Mouse (Mus musculus) G1E-ER4 (cell line): ENCODE results near the gene Mthfsd. TPM values are rescaled to one million over a fixed set of nuclear protein-coding genes. Genes with fewer than 3 reads are reported as not detected.

Experiments used
- GATA1 ChIP-seq: IDR thresholded peaks from one replicate; pipeline ENCODE4 v1.8.0; 2012; ENCODE audit warnings: low read length, inconsistent platforms
- polyA plus RNA-seq: library from polyadenylated mRNA; stranded (reverse); fragments of >175 nt; gene quantifications from 2 replicates; pipeline ENCODE4 v1.2.3, GENCODE M21; 2012

Gene Mthfsd
- polyA plus RNA-seq, 1 experiment: 72.0 TPM

DNA sequence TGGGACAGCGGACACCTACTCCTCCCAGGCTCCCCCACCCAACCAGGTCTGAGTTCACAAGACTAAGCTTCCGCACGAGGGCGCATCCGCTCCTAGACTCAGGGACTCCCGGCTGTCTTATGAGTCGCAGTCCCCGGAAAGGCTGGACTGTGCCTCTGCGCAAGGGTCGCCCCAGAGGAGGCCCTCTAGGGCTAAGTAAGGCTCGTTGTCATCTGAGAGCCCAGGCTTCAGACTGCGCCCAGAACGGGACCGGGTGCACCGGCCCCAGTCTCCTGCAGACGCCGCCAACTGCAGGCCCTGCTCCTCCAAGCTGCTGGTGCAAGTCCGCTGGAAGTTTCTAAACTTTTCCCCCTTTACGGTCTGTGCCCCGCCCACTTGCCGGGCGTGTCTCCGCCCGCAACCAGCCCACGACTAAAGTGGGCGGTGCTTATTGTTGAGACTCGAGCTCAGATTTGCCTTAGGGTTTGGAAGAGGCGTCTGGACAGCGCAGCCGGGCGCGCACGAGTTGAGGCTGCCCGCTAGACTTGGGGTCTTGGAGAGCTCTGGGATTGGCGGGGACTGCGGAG is 17.2 kb upstream of the Mthfsd start:
- no peak for TF ChIP-seq GATA1

DNA sequence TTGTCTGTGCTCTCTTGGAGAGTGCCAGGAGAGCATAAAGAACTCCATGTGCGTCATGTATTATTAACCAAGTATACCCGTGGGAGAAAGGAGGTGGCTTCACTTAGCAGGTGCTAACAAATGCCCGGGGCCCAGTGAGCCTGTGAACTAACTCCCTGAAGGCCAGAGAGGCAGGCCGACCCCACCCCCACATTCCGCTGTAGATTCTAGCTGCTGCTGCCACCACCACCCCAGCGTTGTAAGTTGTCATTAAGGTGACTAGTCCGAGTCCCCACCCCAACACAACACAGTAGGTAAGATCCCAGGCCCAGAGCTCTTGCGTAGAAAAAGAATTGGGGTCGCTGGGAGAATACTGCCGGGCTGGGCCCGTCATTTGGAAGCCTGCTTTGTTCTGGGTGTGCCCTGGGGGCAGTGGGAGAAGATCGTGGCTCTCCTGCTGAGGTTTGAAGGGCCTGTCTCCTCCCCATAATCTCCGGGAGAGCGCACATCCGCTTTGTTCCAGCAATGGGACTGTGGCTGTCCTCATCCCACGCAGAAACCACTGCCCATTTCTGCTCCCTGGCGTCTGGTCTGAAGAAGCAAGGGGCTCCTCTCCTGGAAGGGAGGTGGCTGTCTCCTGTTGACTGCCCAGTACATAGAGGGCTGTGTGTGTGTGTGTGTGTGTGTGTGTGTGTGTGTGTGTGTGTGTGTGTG is 16.5 kb upstream of the Mthfsd start:
- no peak for TF ChIP-seq GATA1

DNA sequence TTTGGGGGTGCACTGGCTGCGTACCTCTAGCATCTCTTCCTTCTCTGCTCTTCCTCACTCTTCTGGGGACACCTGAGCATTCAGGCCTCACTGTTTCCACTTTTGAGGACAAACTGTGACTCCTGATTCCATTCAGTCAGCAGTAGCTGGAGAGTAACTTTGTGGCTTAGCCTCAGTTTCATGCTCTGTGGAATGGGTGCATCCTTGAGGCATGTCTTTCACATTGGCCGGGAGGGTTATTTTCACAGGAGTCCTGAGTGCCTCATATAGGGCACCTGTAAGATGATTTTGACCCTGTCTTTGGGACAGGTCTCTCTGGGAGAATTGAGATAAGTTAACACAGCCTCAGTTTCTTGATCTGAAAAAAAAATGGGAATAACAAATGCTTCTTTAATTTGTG is 14.9 kb upstream of the Mthfsd start:
- TF ChIP-seq GATA1: no peak

DNA sequence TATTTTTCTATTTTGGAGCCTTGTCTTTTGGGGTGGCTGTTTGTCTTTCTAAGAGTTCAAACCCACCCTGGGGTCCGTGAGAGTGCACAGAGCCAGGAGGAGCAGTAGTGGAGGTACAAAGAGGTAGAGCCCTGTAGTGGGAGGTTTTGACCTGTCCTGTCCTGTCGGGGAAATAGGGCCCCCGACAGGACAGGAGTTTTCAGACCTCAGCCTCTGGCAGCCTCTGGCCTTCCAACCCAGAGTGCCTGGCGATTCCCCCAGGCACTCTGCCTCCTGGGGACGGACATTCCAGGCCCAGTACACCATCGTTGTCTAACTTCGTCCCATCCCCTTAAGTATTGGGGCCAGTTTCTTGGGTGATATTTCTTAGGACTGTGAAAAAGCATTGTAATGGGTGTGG is 14.2 kb upstream of the Mthfsd start:
- no peak for TF ChIP-seq GATA1

DNA sequence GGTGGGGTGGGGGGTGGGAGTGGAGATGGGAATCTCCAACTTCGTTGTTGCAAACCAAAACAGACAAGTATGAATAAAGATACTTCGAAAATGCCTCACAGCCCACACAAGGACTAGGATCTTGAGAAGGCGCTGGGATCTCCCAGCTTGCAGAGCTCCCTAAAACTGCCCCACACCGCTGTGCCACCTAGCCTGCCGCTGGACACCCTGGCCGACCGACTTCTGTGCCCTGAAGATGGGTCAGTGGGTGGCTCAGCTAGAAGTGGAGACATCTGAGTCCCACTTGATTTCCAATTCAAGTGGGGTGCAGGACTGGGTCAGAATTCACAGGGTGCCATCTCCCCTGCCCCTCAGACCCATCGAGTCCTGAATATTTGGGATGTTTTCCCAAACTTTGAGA is 13.5 kb upstream of the Mthfsd start:
- no peak for TF ChIP-seq GATA1

DNA sequence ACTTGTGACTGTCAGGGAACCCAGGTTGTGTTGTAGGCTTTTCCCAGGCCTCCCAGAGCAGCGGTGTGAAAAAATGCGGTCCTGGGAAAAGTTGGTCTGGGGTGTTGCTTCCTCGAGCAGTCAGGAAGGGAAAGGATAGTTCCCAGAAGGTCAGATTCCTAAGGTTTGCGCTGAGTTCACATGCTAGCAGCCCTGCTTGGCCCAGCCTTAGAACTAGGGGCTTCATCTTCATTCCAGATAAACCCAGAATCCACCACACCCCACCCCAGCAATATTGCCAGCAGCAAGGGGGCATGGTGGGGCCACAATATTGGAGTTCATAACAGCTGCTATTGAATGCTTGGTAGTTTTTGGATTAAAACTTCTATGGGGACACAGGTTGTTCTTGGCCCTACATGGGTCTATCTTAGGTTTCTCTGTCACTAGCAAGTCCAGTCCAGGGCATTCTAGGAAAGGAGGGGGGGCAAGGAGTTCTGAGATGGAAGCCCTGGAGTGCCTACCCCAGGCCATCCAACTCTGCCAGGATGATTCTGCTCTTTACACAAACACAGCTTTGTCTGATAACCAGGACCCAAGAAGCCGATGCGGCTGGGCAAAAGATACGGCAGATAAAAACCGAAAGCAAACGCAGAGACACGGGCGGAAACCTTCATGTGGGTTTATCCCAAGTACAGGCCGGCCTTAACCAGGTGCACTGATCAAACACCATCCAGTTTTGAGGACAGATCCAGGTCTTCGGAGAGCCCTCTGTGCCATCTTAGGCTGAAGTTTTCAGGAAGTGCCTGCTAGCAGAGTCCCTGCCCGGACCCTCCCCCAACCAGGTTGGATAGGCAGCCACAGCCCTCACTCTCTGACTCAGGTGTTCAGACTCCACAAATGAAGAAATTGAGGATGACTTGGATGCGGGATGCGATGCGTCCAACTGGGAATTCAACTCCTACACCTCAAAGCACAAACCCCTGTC is 12.5 kb upstream of the Mthfsd start:
- TF ChIP-seq GATA1: no peak

DNA sequence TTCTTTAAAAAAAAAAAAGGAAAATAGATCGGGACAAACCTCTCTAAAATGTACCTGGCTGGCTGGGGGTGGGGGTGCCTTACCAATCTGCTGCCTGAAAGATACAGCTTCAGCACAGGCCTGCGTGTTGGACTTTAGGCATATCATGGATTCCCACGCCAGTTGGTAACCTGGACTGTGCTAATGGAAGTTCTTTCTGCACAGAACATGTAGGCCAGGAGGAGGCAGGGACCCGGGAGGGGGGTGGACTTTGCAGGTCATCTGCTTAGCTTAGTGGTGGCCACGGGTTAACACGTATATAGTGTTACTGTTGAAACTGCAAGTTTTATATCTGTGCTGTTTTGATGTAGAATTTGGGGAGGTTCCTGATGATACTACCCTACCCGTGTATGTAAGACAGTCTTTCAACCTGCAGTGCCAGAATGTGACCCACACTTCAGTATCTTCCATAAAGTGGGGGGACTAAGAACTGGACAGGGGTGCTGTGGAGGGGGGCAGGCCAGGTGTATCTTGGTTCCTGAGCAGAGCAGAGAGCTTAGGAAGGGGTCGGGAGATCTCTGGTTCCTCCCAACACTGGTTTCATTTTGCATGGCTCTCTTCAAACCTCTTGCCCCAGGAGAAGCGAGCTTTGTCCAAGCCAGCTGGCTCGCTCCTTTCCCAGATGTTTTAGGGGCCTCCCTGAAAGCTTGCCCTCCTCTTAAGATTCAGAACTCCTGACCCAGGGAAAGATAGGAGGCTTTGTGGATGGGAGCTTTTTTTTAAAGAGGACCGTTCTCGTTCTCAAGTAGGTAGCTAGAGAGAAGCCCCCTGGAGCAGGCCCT is 11.7 kb upstream of the Mthfsd start:
- no peak for TF ChIP-seq GATA1

DNA sequence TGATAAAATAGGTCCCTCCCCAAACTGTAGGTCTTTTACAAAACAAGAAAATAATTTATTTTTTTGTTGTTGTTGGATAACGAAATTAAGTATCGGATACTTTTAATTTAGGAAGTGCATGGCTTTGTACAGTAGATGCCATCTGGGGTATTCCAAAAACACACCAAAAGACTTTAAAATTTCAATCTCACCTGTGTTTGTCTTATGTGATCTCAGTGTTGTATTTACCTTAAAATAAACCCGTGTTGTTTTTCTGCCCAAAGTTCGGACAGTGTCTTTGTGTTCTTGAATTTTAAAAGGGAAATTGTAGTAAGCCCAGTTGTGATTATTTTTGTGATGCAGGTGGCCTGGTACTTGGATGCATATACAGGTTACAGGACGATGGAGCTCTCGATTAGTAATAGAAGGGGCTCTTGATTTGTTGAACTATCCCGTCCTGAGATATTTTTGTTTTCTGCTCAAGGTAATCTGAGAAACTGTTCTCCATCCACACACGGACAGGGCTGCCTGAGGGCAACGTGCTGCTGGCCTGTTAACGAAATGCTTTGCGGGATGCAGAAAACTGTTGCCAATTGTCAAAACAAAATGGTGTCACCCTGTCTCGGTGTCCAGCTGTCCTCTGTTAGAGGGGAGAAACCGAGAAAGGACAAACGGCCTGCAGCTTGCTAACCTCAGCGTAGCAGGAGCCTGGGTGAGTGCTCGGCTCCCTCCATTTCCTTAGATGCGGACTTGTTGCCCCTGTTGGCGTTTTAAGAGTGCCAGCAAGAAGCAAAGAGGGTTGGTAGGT is 10.6 kb upstream of the Mthfsd start:
- TF ChIP-seq GATA1: no peak

DNA sequence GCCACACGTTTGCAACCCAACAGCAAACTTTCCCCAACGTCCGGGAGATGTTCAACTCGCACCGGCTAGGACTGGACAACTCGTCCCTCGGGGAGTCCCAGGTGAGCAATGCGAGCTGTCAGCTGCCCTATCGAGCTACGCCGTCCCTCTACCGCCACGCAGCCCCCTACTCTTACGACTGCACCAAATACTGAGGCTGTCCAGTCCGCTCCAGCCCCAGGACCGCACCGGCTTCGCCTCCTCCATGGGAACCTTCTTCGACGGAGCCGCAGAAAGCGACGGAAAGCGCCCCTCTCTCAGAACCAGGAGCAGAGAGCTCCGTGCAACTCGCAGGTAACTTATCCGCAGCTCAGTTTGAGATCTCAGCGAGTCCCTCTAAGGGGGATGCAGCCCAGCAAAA is 9.7 kb upstream of the Mthfsd start:
- no peak for TF ChIP-seq GATA1

DNA sequence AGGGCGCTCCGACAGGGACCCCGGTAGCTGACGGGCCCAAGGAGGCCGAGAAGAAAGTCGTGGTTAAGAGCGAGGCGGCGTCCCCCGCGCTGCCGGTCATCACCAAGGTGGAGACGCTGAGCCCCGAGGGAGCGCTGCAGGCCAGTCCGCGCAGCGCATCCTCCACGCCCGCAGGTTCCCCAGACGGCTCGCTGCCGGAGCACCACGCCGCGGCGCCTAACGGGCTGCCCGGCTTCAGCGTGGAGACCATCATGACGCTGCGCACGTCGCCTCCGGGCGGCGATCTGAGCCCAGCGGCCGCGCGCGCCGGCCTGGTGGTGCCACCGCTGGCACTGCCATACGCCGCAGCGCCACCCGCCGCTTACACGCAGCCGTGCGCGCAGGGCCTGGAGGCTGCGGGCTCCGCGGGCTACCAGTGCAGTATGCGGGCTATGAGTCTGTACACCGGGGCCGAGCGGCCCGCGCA is 9.0 kb upstream of the Mthfsd start:
- TF ChIP-seq GATA1: no peak

DNA sequence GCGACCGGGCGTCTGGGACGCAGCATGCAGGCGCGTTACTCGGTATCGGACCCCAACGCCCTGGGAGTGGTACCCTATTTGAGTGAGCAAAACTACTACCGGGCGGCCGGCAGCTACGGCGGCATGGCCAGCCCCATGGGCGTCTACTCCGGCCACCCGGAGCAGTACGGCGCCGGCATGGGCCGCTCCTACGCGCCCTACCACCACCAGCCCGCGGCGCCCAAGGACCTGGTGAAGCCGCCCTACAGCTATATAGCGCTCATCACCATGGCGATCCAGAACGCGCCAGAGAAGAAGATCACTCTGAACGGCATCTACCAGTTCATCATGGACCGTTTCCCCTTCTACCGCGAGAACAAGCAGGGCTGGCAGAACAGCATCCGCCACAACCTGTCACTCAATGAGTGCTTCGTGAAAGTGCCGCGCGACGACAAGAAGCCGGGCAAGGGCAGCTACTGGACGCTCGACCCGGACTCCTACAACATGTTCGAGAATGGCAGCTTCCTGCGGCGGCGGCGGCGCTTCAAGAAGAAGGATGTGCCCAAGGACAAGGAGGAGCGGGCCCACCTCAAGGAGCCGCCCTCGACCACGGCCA is 8.5 kb upstream of the Mthfsd start:
- TF ChIP-seq GATA1: no peak

DNA sequence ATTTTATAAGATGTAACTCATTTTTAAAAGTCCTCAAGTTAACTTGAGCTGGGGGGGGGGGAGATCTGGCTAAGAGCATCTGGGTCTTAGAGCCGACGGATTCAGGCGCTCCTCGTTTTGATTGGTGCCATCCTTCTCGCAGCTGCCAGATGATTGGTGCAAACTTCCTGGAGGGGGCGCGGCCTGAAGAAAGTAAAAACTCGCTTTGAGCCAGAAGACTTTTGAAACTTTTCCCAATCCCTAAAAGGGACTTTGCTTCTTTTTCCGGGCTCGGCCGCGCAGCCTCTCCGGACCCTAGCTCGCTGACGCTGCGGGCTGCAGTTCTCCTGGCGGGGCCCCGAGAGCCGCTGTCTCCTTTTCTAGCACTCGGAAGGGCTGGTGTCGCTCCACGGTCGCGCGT is 7.8 kb upstream of the Mthfsd start, which contains the start of gene Foxc2:
Foxc2 (plus strand) TSS at position 224 of the 400 bp plus-strand sequence.
- TF ChIP-seq GATA1: no peak

DNA sequence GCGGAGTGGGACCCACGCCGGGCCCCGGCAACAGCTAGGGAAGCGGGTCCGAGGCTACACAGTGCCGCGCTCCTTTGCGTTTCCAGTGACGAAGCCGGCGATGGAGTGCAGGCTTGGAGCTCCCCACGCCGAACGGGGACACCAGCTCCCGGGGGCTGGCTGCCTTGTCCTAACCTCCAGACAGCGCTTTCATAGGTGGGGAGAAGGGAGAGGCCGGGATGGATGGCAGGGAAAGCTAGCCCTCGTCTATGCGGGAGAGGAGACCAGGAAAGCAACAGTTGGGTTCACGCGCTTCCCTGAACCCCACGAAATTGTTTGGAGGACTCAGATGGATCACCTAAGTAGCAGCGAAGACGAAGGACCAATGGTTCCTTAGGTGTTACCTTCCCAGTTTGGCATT is 6.9 kb upstream of the Mthfsd start:
- no peak for TF ChIP-seq GATA1

DNA sequence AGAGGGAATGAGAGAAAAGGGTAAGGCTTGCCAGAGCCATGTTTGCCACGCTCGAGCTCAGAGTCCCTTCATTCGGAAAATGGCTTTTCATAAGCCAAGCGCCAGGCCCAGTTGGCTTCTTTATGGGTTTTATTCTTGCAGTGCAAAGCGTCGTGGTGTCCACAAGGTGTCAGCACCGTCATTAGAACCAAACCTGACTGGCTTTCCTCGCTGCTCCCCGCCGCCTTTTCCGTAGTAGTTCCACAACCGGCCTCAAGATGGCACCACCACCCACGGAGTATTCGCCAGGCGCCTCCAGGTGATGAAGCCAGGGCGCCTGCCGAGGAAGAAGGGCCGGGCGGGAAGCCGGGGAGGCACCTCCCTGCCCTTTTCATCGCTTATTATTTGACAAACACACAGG is 5.1 kb upstream of the Mthfsd start:
- TF ChIP-seq GATA1: no peak
